Mouse (Mus musculus) forebrain, embryonic 10.5 days (tissue): ENCODE data around the gene Npr2. TPM values are rescaled to one million over a fixed set of nuclear protein-coding genes. Genes with fewer than 3 reads are reported as not detected.
A peak's percentile ranks its signal among the peaks of the same experiment; 100 is the strongest.
"Not testable (repeated sequence)": the region's sequence is repeated elsewhere in the genome, so short reads cannot be mapped to it uniquely, and the experiment has no call there.

ENCODE experiments used
- DNase-seq: peaks from one replicate; pipeline ENCODE4 v3.0.0-alpha.2; 2017; ENCODE audit warnings: low spot score; ENCODE audit errors: extremely low spot score
- H3K27ac ChIP-seq: fragments of 300-500 bp; sonication (generic); 2 replicates; pipeline ENCODE4 v1.5.1; 2016; ENCODE audit warnings: mild to moderate bottlenecking
- H3K27me3 ChIP-seq: fragments of 300-500 bp; sonication (generic); 2 replicates; pipeline ENCODE4 v1.6.1; 2016; ENCODE audit warnings: mild to moderate bottlenecking; ENCODE audit not compliant: poor library complexity, severe bottlenecking
- H3K36me3 ChIP-seq: fragments of 300-500 bp; sonication (generic); replicated peaks from 2 replicates; pipeline ENCODE4 v1.6.1; 2016; ENCODE audit warnings: mild to moderate bottlenecking, moderate library complexity
- H3K4me1 ChIP-seq: fragments of 300-500 bp; sonication (generic); 2 replicates; pipeline ENCODE4 v1.6.1; 2016
- H3K4me3 ChIP-seq: fragments of 300-500 bp; sonication (generic); 2 replicates; pipeline ENCODE4 v1.5.1; 2016; ENCODE audit warnings: mild to moderate bottlenecking, moderate library complexity
- H3K9me3 ChIP-seq: fragments of 300-500 bp; sonication (generic); 2 replicates; pipeline ENCODE4 v1.6.1; 2016; ENCODE audit warnings: mild to moderate bottlenecking, moderate library complexity
- WGBS: fragments of 180-500 bp; shearing (Covaris S2); methylation state at CpG from one replicate; pipeline ENCODE4 v1.1.7; 2016; 5-methylcytosine and 5-hydroxymethylcytosine counted together
- polyA plus RNA-seq: library from polyadenylated mRNA; unstranded; fragments of >200 nt; fragmentation: Nextera tagmentation; extraction: Ambion mirVana; gene quantifications from 2 replicates; pipeline ENCODE4 v1.2.1, GENCODE M21; 2016

Gene Npr2
- polyA plus RNA-seq: 5.4 and 6.2 TPM in 2 replicates

- Histone ChIP-seq H3K27me3 (peaks cover 36% of the 10 kb centered on the region), H3K9me3 (peaks cover 4% of the 10 kb centered on the region; the same call in 1 of the 2 replicates), H3K27ac (peak within 1 kb of the TSS; percentile 90), H3K4me3 (peak within 1 kb of the TSS; percentile 79), H3K4me1 (peaks cover 48% of the 10 kb centered on the region), H3K36me3 (no peaks in the 10 kb centered on the region)
- DNase-seq: peak; percentile 55
- WGBS: under 1% methylated on average over 33 of the region's 70 CpGs
Observed at GRCm38 (mm10) chr4:43631046-43631955, at the start of gene Npr2. Gene Npr2 (plus strand): TSS chr4:43631935.

DNA sequence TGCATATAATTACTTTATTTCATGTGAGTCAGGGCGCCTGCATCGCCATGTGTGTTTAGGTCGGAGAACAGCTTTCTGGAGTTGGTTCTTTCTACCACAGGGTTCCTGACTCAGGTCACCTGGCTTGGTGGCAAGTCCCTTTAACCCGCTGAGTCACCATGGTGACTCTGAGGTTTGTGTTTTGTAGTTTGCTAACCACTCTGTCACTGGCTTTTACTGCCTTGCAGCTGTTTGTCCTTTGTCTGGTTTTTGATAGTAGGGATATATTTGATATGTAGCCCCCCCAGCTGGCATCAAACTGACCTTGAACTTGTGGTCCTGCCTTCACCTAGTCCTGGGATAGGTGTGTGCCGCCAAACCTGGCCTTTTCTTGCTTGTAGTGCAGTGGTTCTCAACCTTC, 49.5 kb upstream of the Npr2 start:
- no peaks in the 10 kb centered on the region for H3K27me3 ChIP-seq
- no peaks in the 10 kb centered on the region for H3K9me3 ChIP-seq
- H3K4me1 ChIP-seq: peaks cover 49% of the 10 kb centered on the region
- no peak overlapping the region for H3K4me3 ChIP-seq
- H3K36me3 ChIP-seq: peaks cover 47% of the 10 kb centered on the region
- H3K27ac ChIP-seq: no peak overlapping the region
- 92% methylated on average over 5 of the region's 5 CpGs for WGBS
- no peak for DNase-seq

DNA sequence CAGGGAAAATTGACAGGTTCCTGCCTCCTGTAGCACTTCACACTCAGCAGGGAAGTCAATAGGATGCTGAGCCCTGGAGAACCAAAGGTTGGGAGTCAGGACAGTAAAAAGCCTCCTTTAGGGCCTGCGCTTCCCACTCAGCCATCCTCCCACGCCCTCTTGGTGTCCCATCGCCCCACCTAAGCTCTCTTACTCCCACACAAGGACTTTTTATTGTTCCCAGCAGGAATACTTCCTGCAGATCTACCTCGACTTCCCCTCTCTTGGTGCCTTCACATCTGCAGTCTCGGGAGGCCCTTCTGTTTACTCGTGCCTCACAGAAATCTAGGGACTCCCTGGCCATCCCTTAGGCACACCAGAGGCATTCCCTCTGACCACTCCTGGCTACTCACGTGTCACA, 48.3 kb upstream of the Npr2 start:
- Histone ChIP-seq H3K9me3 (no peaks in the 10 kb centered on the region), H3K4me1 (peaks cover 39% of the 10 kb centered on the region), H3K4me3 (no peak overlapping the region), H3K36me3 (peaks cover 47% of the 10 kb centered on the region), H3K27me3 (no peaks in the 10 kb centered on the region), H3K27ac (no peak overlapping the region)
- WGBS: 81% methylated on average over 7 of the region's 7 CpGs
- no peak for DNase-seq

DNA sequence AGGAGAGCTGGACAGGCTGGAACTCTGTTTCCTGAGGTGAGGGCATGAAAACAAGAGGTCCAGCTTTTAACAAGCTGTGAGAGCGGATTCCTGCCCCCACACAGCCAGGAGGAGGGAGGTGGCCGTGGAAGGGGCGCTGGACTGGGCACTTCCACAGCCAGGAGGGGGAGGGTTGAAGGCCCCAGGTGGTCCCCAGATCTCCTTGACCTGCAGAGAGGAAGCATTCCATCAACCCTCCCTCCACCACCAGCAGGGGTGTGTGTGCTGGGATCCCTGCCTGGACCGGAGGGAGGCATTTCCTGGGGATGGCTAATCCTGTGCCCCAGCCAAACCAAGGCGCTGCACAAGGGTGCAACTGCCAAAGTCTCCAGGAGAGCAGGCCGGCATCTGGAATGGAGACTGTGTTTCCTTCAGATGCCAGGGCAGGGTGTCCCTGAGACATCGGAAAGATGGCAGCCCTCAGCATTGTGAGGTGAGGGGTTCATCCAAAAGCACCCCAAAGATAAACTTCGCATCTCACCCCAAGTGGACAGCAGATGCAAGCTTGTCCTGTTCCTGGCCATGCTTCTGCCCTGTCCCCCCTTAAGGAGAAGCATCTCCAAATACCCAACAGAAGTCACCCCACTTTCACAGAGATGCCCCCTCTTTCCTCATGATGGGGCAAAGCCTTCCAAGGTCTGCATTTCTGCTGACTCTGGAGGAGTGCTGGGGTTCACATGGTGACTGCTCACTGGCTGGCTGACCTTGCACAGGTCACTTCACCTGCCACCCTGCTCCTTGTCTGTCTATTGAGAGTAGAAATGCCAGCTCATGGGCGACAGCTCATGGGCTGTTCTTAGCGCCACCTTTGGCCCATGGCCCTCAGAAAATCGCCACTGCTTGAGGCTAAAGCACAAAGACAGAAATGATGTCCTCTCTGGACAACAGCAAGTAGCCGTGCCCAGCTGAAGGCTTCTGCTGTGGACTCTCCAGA, 47.0 kb upstream of the Npr2 start, which contains the start of gene Msmp:
TSS of gene Msmp (minus strand) at position 51 of the 973 bp plus-strand sequence.
- H3K27ac ChIP-seq: 0 out of 2 replicates have a peak within 1 kb of the TSS, but pooled peaks have one; percentile 11
- no peaks in the 10 kb centered on the region for H3K27me3 ChIP-seq
- DNase-seq: no peak
- no peak within 1 kb of the TSS for H3K4me3 ChIP-seq
- H3K4me1 ChIP-seq: peaks cover 33% of the 10 kb centered on the region
- 67% methylated on average over 12 of the region's 12 CpGs for WGBS
- H3K36me3 ChIP-seq: peaks cover 47% of the 10 kb centered on the region
- no peaks in the 10 kb centered on the region for H3K9me3 ChIP-seq

- H3K36me3 ChIP-seq: peaks cover 40% of the 10 kb centered on the region
- H3K4me3 ChIP-seq: no peak overlapping the region
- no peaks in the 10 kb centered on the region for H3K9me3 ChIP-seq
- H3K27me3 ChIP-seq: no peaks in the 10 kb centered on the region
- no peak overlapping the region for H3K27ac ChIP-seq
- 56% methylated on average over 10 of the region's 10 CpGs for WGBS
- peaks cover 26% of the 10 kb centered on the region for H3K4me1 ChIP-seq
- DNase-seq: no peak
Observed at GRCm38 (mm10) chr4:43585682-43586081, 46.1 kb upstream of the Npr2 start.

- Histone ChIP-seq H3K27ac (no peak overlapping the region), H3K27me3 (no peaks in the 10 kb centered on the region), H3K4me1 (peaks cover 26% of the 10 kb centered on the region), H3K9me3 (no peaks in the 10 kb centered on the region), H3K4me3 (no peak overlapping the region), H3K36me3 (peaks cover 33% of the 10 kb centered on the region)
- no peak for DNase-seq
- WGBS: 73% methylated on average over 8 of the region's 8 CpGs
Observed at GRCm38 (mm10) chr4:43586411-43586810, 45.3 kb upstream of the Npr2 start.

DNA sequence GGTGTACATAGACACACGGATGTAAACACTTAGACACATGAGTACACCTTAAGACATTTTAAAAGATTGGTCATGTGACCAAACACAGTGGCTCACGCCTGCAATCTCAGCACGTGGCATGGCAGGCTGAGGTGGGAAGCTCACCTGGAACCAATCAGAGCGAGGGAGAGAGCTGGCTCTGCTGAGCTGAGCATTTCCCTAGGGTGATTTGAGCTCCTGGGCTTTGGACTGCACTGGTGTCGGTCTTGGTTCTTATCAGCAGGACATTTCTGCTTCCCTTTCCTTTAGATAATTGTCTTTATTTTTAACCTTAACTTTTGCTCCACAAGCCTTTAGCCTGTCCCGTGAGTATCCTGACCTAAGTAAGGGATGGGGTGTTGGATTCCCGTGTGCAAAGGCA, 44.1 kb upstream of the Npr2 start:
- H3K4me1 ChIP-seq: peaks cover 26% of the 10 kb centered on the region
- 66% methylated on average over 7 of the region's 7 CpGs for WGBS
- no peak for DNase-seq

DNA sequence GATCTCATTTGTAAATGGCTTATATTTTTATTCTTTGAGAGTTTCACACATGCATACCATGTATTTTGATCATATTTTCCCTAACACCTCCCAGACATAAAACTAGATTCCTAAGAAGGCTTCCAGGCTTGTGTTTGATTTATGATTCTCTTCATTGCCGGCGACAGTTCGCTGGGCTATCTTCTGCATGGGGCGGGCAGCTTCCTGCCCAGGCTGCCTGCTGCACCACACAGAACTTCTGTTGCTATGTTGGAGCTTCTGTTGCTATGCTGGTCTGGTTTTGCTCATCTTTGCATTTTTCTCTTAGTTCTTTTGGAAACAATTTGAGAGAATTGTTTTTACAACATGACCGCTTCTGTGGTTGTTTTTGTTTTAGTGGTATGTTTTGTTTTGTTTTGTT, 40.2 kb upstream of the Npr2 start:
- no peak for DNase-seq
- Histone ChIP-seq H3K4me1 (peaks cover under 1% of the 10 kb centered on the region), H3K27me3 (no peaks in the 10 kb centered on the region), H3K4me3 (no peak overlapping the region), H3K36me3 (no peaks in the 10 kb centered on the region), H3K27ac (no peak overlapping the region), H3K9me3 (no peaks in the 10 kb centered on the region)
- WGBS: 95% methylated on average over 5 of the region's 5 CpGs

More for the DNA sequence above, 44.1 kb upstream of the Npr2 start:
- Histone ChIP-seq H3K9me3 (no peaks in the 10 kb centered on the region), H3K4me3 (no peak overlapping the region), H3K27ac (no peak overlapping the region), H3K27me3 (no peaks in the 10 kb centered on the region), H3K36me3 (peaks cover 20% of the 10 kb centered on the region)

GRCm38 (mm10) chr4:43591961-43592360, 39.8 kb upstream of the Npr2 start:
- H3K9me3 ChIP-seq: no peaks in the 10 kb centered on the region
- H3K4me1 ChIP-seq: no peaks in the 10 kb centered on the region; the same call in 1 of the 2 replicates
- DNase-seq: no peak
- no peak overlapping the region for H3K4me3 ChIP-seq
- WGBS: 82% methylated on average over 3 of the region's 3 CpGs
- H3K27me3 ChIP-seq: no peaks in the 10 kb centered on the region
- no peak overlapping the region for H3K27ac ChIP-seq
- H3K36me3 ChIP-seq: no peaks in the 10 kb centered on the region

DNA sequence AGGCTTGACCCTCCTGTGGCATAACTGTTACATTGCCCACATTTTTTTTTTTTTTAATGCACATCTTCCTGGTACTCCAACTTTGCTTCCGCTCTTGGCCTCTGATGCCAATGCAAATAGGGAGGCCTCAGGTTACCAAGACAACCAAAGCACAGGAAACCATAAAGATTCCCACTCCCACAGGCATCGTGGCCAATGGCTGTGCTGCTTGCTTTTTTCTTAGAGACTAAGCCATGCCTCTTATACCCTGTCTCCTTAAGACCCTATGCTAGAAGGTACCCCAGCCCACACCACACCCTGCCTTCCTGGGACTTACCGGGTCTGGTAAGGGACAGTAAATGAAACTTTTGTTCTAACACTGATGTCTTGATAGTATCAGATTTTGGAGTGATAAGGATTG, 38.3 kb upstream of the Npr2 start:
- Histone ChIP-seq H3K27ac (no peak overlapping the region), H3K4me1 (no peaks in the 10 kb centered on the region; the same call in 1 of the 2 replicates), H3K9me3 (no peaks in the 10 kb centered on the region), H3K27me3 (no peaks in the 10 kb centered on the region), H3K4me3 (no peak overlapping the region), H3K36me3 (no peaks in the 10 kb centered on the region)
- WGBS: 81% methylated on average over 3 of the region's 3 CpGs
- peak; percentile 8 for DNase-seq

- not testable (repeated sequence) for H3K27ac ChIP-seq, H3K9me3 ChIP-seq, H3K4me1 ChIP-seq, H3K4me3 ChIP-seq, H3K27me3 ChIP-seq, H3K36me3 ChIP-seq
- WGBS: 89% methylated on average over 2 of the region's 2 CpGs
- DNase-seq: peak; percentile 0
Observed at GRCm38 (mm10) chr4:43596597-43596996, 35.1 kb upstream of the Npr2 start.

DNA sequence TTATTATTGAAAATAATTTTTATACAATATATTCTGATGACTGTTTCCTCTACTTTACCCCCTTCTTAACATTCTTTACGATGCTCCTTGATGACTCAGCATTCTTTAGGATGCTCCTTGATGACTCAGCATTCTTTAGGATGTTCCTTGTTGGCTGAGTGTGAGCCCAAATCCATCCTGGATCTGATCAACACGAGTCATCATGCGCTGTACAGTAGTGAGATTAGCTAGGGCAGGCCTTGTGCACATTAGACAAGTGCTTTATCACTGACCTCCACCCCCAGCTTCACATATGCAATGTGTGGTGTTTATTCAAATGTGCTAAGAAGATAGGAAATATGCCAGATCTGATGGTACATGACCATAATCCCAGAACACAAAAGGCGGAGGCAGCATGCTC, 33.5 kb upstream of the Npr2 start:
- H3K4me3 ChIP-seq: no peak overlapping the region
- WGBS: 86% methylated on average over 4 of the region's 4 CpGs
- H3K4me1 ChIP-seq: no peaks in the 10 kb centered on the region; the same call in 1 of the 2 replicates
- peak; percentile 7 for DNase-seq
- no peaks in the 10 kb centered on the region for H3K36me3 ChIP-seq
- no peaks in the 10 kb centered on the region for H3K9me3 ChIP-seq
- no peaks in the 10 kb centered on the region for H3K27me3 ChIP-seq
- H3K27ac ChIP-seq: no peak overlapping the region
